Mouse (Mus musculus) cortical plate, adult 2 months (tissue): ENCODE results near the gene Abcc5. TPM values are rescaled to one million over a fixed set of nuclear protein-coding genes. Genes with fewer than 3 reads are reported as not detected.

ENCODE experiments used
- H3K27ac ChIP-seq: fragments of 200-500 bp; 2 replicates; pipeline ENCODE4 v1.5.1; 2012; ENCODE audit warnings: low read length, control low read depth, inconsistent platforms; ENCODE audit not compliant: insufficient read depth
- H3K4me1 ChIP-seq: fragments of 200-500 bp; 2 replicates; pipeline ENCODE4 v1.6.1; 2011; ENCODE audit warnings: low read length; ENCODE audit not compliant: control insufficient read depth, insufficient read depth
- H3K4me3 ChIP-seq: fragments of 200-500 bp; 2 replicates; pipeline ENCODE4 v1.5.1; 2011; ENCODE audit warnings: mild to moderate bottlenecking, low read length, control low read depth; ENCODE audit not compliant: insufficient read depth
- CTCF ChIP-seq: fragments of 200-500 bp; IDR thresholded peaks from 2 replicates; pipeline ENCODE4 v1.5.1; 2011; ENCODE audit warnings: mild to moderate bottlenecking, control low read depth, low read length; ENCODE audit not compliant: insufficient read depth; ENCODE audit errors: extremely low read depth
- POLR2A ChIP-seq: fragments of 200-500 bp; IDR thresholded peaks from 2 replicates; pipeline ENCODE4 v1.6.1; 2011; ENCODE audit warnings: mild to moderate bottlenecking, low read length, control low read depth; ENCODE audit not compliant: insufficient read depth; ENCODE audit errors: extremely low read depth
- polyA plus RNA-seq: library from polyadenylated mRNA; depleted of rRNA; stranded (reverse); fragments of >200 nt; gene quantifications from 2 replicates; pipeline ENCODE4 v1.2.3, GENCODE M21; 2012

The Abcc5 gene
- polyA plus RNA-seq, 1 experiment, result 296 TPM

- TF ChIP-seq CTCF (no peak), POLR2A (no peak)
- no peak overlapping the region for H3K27ac ChIP-seq
- H3K4me1 ChIP-seq, result no peaks in the 10 kb centered on the region; the same call in 1 of the 2 replicates
- no peak overlapping the region for H3K4me3 ChIP-seq
Observed at GRCm38 (mm10) chr16:20422938-20423730, 3.1 kb downstream of the Abcc5 start.

GRCm38 (mm10) chr16:20418054-20418453 lies 8.1 kb downstream of the Abcc5 start:
- Histone ChIP-seq H3K27ac (no peak overlapping the region), H3K4me3 (no peak overlapping the region), H3K4me1 (peaks cover 3% of the 10 kb centered on the region)
- TF ChIP-seq POLR2A (no peak), CTCF (no peak)

- Histone ChIP-seq H3K4me3 (no peak overlapping the region), H3K4me1 (peaks cover 5% of the 10 kb centered on the region), H3K27ac (no peak overlapping the region)
- no peak for TF ChIP-seq CTCF
- no peak for TF ChIP-seq POLR2A
Observed at GRCm38 (mm10) chr16:20416262-20416661, 9.9 kb downstream of the Abcc5 start.

- Histone ChIP-seq H3K27ac (no peak overlapping the region), H3K4me3 (no peak overlapping the region), H3K4me1 (peaks cover 7% of the 10 kb centered on the region)
- TF ChIP-seq POLR2A (no peak), CTCF (no peak)
Observed at GRCm38 (mm10) chr16:20415804-20416203, 10.4 kb downstream of the Abcc5 start.

GRCm38 (mm10) chr16:20415211-20415610 lies 11.0 kb downstream of the Abcc5 start:
- TF ChIP-seq CTCF (no peak), POLR2A (no peak)
- Histone ChIP-seq H3K4me1 (peaks cover 7% of the 10 kb centered on the region), H3K4me3 (no peak overlapping the region), H3K27ac (no peak overlapping the region)

- Histone ChIP-seq H3K4me1 (peaks cover 7% of the 10 kb centered on the region), H3K27ac (no peak overlapping the region), H3K4me3 (no peak overlapping the region)
- no peak for TF ChIP-seq CTCF
- no peak for TF ChIP-seq POLR2A
Observed at GRCm38 (mm10) chr16:20413870-20414331, 12.3 kb downstream of the Abcc5 start.

GRCm38 (mm10) chr16:20411958-20412570 lies 14.1 kb downstream of the Abcc5 start:
- no peak overlapping the region for H3K27ac ChIP-seq
- TF ChIP-seq CTCF (no peak), POLR2A (no peak)
- peaks cover 7% of the 10 kb centered on the region for H3K4me1 ChIP-seq
- H3K4me3 ChIP-seq, result no peak overlapping the region

- H3K27ac ChIP-seq, result no peak overlapping the region
- H3K4me3 ChIP-seq, result no peak overlapping the region
- no peak for TF ChIP-seq POLR2A
- no peak for TF ChIP-seq CTCF
- peaks cover 5% of the 10 kb centered on the region for H3K4me1 ChIP-seq
Observed at GRCm38 (mm10) chr16:20405335-20405734, 20.9 kb downstream of the Abcc5 start.

- TF ChIP-seq CTCF (no peak), POLR2A (no peak)
- H3K4me1 ChIP-seq, result peaks cover 5% of the 10 kb centered on the region
- H3K4me3 ChIP-seq, result no peak overlapping the region
- H3K27ac ChIP-seq, result no peak overlapping the region
Observed at GRCm38 (mm10) chr16:20403327-20403726, 22.9 kb downstream of the Abcc5 start.

GRCm38 (mm10) chr16:20401592-20401991 lies 24.6 kb downstream of the Abcc5 start:
- H3K4me3 ChIP-seq, result no peak overlapping the region
- TF ChIP-seq POLR2A (no peak), CTCF (no peak)
- H3K27ac ChIP-seq, result no peak overlapping the region
- peaks cover 5% of the 10 kb centered on the region for H3K4me1 ChIP-seq
